Mouse (Mus musculus): ENCODE measurements around the gene Marco. TPM values are rescaled to one million over a fixed set of nuclear protein-coding genes. Genes with fewer than 3 reads are reported as not detected.

The Marco gene
- total RNA-seq, 2 experiments from 2014 or later = 0.13 TPM; not detected in 1

- DNase-seq = no peak
Observed at GRCm38 (mm10) chr1:120441587-120441986, 63.2 kb downstream of the Marco start.

GRCm38 (mm10) chr1:120435591-120435990 lies 69.2 kb downstream of the Marco start:
- no peak for DNase-seq

DNA sequence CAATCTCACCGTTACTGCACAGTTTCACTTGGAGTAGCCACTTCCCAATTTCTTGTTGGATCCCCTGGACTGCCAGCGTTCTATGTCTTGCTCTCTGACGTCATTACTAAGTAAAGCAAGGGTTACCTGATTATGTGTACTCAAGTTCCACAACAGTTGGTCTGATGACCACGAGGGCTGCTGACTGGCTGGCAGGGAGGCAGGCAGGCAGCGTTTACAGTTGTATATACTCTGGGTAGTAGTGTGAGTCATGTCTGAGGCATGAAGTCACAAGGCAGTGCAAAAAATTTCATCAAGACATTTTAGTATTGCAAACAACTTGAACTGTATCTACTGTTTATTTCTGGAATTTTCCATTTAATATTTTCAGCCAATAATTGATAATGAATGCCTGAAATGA lies 74.7 kb downstream of the Marco start:
- DNase-seq = no peak

DNA sequence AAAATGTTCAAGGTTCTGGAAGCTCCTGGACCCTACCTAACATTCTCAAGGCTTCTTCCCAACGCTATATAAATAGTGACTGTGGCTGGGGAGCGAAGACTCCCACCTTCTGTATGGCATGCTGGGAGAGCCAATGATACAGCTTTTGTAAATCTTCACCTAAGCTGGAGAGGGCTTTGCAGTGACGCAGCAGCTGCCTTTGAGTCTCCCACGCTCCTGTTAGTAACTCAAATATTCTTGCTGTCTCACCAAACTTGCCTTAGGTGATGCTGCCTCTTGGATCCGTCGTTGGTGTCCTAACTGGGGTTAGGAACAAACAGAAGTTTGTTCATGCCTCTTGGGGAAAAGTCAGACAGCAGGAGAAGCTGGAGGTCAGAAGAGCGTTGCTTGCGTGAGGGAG lies 79.2 kb downstream of the Marco start:
- no peak for DNase-seq

Other genes with a start within 250 kb of the Marco start
- gene Steap3, start 232.3 kb downstream of the Marco start, total RNA-seq (2021) = 10 to 100 TPM; 21.6 to 22.6 TPM
- not detected for gene C1ql2, start 164.4 kb downstream of the Marco start, total RNA-seq (2021)
- gene En1, start 97.4 kb upstream of the Marco start, total RNA-seq (2021) = 1 to 10 TPM in 1 of 2 experiments, under 1 TPM in 1; 0.43 to 6.9 TPM